Mouse (Mus musculus): ENCODE results near the gene Mesp2.

Gene Mesp2

DNA sequence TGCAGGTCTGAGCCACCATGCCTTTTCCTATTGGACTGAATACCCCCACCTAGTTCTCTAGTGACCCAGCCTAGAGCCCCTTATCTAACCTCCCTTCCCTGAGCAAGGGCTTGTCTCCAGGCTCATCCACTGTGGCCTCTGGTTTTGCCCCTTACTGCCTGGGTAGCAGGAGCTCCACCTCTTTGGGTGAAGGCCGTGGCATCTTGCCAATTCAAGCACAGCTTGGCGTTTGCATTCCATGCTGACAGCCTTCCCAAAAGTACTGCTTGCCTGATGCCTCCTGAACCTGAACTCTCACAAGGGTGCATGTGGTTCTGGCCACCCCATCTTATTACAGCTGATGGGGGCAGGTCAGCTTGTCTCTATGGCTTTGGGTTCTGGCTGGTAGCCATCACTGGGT lies 6.6 kb upstream of the Mesp2 start:
- no peak for DNase-seq (ENCODE audit: extremely low spot score, low read depth, low spot score)

- no peak for DNase-seq (ENCODE audit: extremely low spot score, low read depth, low spot score)
Observed at GRCm38 (mm10) chr7:79808561-79808960, 2.0 kb upstream of the Mesp2 start.

DNA sequence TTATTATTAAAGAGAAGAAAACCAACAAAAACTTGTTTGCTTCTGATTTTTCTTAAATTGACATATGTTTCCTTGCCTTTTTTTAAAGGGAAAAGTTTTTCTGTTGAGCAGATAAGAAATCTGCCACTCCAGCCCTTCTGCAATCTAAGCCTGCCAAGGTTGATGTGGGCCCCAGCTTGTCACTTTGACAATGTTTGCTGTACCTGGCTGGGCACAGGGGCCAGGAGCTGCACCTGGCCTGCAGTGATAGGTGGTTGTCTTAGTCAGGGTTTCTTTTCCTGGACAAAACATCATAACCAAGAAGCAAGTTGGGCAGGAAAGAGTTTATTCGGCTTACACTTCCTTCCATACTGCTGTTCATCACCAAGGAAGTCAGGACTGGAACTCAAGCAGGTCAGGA lies 2.9 kb downstream of the Mesp2 start:
- no peak for DNase-seq (ENCODE audit: extremely low spot score, low read depth, low spot score)

DNA sequence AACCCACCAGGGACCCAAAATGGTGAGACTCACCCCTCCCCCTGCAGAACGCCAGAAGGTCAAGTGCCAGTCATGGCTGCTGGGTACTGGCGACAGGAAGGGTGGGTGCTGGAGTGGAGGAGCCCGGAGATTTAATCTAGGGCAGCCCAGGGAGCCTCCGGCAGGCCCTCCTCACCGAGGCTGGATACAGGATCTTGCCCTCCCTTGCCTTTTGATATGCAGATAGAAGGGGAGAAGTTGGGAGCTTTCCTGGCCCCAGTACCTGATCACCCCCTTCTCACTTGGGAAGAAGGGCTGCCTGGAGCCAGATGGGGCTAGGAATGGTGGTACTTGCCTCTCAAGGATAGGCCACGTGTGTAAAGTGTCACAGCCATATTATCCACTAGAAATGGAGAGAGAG lies 7.8 kb downstream of the Mesp2 start:
- DNase-seq (ENCODE audit: extremely low spot score, low read depth, low spot score), result no peak

- no peak for DNase-seq (ENCODE audit: extremely low spot score, low read depth, low spot score)
Observed at GRCm38 (mm10) chr7:79819515-79819914, 9.0 kb downstream of the Mesp2 start.

DNA sequence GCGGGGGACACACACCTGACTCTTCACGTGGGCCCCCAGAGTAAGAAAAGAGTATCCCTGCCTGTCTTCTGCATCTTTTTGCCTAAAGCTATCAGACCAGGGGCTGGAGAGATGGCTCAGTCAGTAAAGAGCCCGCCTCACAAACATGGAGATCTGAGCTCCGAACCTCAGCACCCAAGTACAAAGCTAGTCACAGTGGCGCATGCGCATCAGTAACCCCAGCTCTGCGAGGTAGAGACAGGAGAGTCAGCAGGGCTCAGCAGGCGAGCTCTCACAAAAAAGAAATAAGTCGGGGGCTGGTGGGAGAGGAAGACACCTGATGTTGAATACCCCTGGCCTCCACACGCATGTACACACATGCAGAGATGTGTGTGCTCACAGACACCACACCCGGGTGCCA lies 9.5 kb downstream of the Mesp2 start:
- no peak for DNase-seq (ENCODE audit: extremely low spot score, low read depth, low spot score)

GRCm38 (mm10) chr7:79822092-79822695 lies 11.7 kb downstream of the Mesp2 start:
- DNase-seq (ENCODE audit: extremely low spot score, low read depth, low spot score), result no peak

DNA sequence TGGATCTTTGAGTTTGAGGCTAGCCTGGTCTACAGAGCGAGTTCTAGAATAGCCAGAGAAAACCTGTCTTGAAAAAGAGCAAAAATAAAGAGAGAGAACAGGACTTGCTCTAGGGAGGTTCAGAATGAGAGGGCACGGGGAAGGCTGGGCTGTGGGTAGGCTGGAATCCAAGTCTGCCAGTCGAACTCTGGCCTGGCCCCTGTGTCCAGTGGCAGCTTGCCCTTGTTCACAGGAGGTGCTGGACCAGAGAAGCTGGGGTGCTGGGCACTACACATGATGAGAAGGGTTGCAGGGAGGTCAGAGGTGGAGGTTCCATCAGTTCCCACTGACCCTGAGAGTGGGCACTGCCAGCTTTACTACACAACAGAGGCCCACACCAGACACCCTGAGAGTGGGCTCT lies 17.8 kb downstream of the Mesp2 start:
- DNase-seq (ENCODE audit: extremely low spot score, low read depth, low spot score), result no peak

- DNase-seq (ENCODE audit: extremely low spot score, low read depth, low spot score), result no peak
Observed at GRCm38 (mm10) chr7:79831145-79831544, 20.6 kb downstream of the Mesp2 start.

GRCm38 (mm10) chr7:79831585-79831984 lies 21.1 kb downstream of the Mesp2 start:
- no peak for DNase-seq (ENCODE audit: extremely low spot score, low read depth, low spot score)

- DNase-seq (ENCODE audit: extremely low spot score, low read depth, low spot score), result no peak
Observed at GRCm38 (mm10) chr7:79832980-79833379, 22.5 kb downstream of the Mesp2 start.

DNA sequence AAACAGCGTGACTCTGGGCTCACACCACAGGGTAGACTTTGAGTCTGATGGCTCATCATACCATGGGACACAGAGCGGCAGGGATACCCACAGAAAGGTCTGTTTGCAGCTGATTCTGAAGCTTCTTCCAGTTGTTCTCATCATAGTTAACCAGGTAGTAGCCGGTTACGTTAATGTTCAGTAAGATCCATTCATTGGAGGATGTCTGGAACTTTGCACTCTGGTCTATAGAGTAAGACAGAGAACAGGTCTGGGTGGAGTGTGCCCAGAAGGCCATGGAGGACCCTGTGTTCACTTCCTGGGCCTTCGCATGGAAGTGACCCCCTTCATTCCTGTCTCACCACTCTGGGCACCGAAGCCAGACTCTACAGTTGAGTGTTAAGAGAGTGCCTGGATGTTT lies 24.7 kb downstream of the Mesp2 start:
- DNase-seq (ENCODE audit: extremely low spot score, low read depth, low spot score), result no peak

DNA sequence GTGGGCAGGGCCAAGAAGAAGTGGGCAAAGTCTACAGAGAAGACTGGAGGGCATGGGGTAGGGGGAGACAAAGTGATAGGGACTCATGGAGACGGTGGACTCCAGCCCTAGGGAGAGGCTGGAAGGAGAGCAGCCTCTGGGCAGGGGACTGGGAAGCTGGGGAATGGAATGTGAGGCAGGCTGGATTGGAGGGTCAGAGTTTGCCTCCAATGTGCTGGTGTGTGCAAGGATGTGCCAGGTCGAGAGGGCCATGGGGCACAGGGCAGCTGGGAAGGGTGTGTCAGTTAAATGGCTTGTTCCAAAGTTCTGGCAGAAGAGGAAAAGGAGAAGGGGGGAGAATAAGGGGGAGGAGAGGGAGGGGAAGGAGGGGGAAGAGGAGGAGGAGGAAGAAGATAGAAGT lies 26.7 kb downstream of the Mesp2 start:
- DNase-seq (ENCODE audit: extremely low spot score, low read depth, low spot score), result no peak

GRCm38 (mm10) chr7:79842163-79842562 lies 31.6 kb downstream of the Mesp2 start:
- no peak for DNase-seq (ENCODE audit: extremely low spot score, low read depth, low spot score)

GRCm38 (mm10) chr7:79844090-79844802 lies 33.7 kb downstream of the Mesp2 start:
- no peak for DNase-seq (ENCODE audit: extremely low spot score, low read depth, low spot score)

- no peak for DNase-seq (ENCODE audit: extremely low spot score, low read depth, low spot score)
Observed at GRCm38 (mm10) chr7:79846342-79846741, 35.8 kb downstream of the Mesp2 start.

GRCm38 (mm10) chr7:79847456-79848451 lies 37.2 kb downstream of the Mesp2 start:
- no peak for DNase-seq (ENCODE audit: extremely low spot score, low read depth, low spot score)

DNA sequence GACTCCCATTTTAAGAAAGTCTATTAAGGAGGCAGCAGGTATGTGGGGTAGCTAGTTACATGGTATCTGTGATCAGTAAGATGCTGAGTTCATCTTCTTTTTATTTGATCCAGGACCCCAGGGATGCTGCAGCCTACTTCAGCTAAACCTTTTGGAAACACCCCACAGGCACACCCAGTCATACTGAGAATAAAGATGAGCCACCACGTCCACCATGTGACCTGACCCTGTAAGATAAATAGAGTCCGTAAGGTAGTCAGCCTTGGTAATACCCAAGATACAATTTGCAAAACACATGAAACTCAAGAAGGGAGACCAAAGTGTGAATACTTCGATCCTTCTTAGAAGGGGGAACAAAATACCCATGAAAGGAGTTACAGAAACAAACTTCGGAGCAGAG lies 45.8 kb downstream of the Mesp2 start:
- no peak for DNase-seq (ENCODE audit: extremely low spot score, low read depth, low spot score)

DNA sequence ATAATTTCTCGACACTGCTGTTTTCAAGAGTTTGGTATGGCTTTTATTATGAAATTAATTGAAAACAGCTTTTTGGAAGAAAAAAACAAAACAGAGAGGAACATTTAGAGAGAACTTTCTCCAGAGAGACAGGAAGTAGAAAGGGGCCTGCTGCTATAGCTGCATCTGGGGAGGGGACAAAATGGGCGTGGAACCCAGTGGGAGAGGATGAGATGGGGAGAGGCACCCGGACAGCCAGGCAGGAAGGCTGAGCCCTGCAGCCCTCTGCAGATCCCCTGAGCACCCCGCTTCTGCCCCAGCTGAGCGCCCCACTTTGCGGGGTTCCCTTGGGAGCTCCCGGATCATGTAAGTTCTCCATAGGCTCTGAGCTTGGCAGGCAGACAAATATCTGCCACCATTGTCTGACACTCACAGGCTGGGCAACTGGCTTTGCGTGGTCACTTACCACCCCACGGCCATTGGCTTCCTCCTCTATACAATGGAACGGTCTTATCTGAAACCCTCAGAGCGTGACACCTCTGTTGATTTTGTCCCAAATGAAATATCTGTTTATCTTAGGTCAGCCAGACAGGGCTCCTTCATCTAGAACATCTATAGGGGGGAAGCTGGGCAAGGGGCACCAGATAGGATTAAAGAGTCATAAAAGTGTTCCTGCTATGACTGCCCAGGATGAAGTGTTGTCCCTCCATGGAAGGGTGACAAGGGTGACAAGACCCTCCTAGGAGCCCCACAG lies 47.8 kb downstream of the Mesp2 start:
- no peak for DNase-seq (ENCODE audit: extremely low spot score, low read depth, low spot score)

DNA sequence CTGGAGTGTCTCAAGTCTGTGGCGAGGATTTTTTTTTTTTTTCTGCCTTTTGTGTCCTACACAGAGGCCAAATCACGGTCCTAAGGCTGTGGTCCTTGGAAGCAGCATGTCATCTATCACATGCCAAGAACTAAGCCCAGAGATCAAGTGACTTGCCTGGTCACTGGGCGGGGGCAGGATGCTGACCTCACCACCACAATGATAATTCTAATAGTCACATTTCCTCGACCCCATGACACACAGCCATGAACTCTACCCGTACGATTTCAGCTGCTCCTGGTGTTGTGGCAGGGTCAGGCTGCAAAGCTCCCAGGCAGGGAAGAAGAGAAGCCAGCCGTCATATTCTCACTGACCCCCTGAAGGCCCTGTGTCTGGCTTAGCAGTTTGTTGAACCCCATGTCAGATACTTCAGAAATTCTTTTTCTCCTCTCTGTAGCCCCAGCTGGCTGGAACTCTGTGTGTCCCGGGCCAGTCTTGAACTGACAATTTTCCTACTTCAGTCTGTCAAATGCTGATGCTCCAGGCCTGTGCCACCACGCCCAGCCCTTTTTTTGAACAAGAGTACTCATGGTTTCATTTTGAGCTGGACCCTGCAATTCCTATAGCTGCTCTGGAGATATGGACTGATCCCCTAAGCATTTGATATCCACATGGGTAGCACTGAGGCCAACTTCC lies 48.6 kb downstream of the Mesp2 start:
- DNase-seq (ENCODE audit: extremely low spot score, low read depth, low spot score), result no peak

DNA sequence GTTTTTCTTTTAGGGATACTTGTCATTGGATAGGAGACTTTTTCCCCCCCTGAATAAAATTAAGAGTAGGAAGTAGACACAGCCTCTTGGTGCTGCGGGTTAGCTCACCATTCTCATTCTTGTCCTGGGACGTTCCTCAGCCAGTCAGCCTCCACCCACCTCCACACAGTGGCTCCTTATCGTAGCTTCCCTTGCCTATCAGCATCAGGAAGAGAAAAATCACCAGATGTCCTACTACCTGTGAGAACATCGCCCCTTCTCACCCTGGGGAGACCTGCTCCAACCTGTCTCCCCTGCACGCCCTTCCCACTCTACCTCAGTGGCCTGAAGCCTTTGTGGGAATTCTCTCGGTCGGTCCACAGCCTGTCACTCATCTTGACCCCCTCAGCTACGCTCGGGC lies 50.3 kb downstream of the Mesp2 start, which contains the start of gene Anpep:
TSS of gene Anpep (minus strand) at position 249 of the 400 bp plus-strand sequence.
- DNase-seq (ENCODE audit: extremely low spot score, low read depth, low spot score), result no peak
